Mouse (Mus musculus): Measurements from ENCODE around the gene Kpna1. TPM values are rescaled to one million over a fixed set of nuclear protein-coding genes. Genes with fewer than 3 reads are reported as not detected.

Gene Kpna1
- polyA plus RNA-seq, 1 experiment from 2014 or later, result 28.6 TPM

DNA sequence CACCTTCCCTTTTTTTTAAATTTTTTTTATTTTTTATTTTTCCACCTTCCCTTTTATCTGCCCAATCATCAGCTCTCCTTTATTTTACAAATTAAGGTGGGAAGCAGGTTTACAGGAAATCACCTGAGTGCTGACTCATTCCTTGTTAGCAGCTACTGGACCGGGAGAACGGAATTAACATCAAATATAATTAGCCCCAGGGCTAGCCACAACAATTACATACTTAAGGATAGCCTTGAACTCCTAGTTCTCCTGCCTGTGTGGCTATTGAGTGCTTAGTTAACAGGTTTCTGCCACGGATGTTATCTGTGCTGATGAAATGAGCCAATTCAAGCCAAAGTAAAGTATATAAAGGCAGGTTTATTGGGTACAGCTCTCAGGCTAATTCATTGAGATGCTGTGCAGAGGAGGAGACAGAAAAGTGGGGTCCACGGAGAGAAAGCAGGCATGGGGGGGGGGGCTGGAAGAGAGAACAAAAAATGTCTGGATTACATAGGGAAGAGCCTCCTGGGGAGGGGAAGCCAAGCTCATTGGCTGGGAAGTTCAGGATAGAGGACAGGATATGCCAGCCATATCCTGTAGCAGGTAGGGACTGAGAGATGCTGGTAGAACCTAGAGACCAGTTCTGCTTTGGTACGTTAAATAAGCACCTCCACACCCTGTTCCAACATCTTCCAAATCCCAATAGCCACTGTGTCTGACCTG is 12.0 kb upstream of the Kpna1 start:
- ATAC-seq (no peak), DNase-seq (ENCODE audit: low read depth, low spot score) (no peak)
- TF ChIP-seq CTCF (IDR thresholded peaks at IDR 0.05), result no peak
- in situ Hi-C loops (cut with MboI; ENCODE audit: low pct_unique_long_range_greater_than_20kb), result no loop called here
- ChIA-PET POLR2A (interaction anchor here (0.6 kb wide), 1 partner anchor 517 kb away, joined by 3 read pairs; no protein-coding TSS in a partner anchor), CTCF (interaction anchor here (0.9 kb wide), 1 partner anchor 23 kb away, joined by 3 read pairs; no protein-coding TSS in a partner anchor)
- H3K27me3 ChIP-seq, result no peaks in the 10 kb centered on the region

DNA sequence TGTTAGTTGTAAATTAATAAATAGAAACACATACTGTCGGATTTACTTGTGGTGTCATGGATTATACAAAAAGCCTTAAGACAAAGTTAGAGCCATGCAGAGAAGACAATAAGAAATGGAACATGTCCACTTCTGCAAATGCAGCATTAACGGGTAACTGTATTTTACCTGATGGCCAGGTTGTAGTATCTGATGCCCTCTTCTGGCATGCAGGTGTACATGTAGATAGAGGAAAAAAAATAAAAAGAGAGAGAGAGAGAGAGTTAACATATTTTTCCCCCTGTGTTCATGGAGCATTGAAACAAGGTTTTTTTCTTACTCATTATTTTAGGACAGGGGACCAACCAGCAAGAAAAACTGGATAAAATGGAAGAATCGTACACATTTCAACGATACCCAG is 11.2 kb upstream of the Kpna1 start:
- DNase-seq (ENCODE audit: low read depth, low spot score) (no peak), ATAC-seq (no peak)
- in situ Hi-C loops (cut with MboI; ENCODE audit: low pct_unique_long_range_greater_than_20kb), result no loop called here
- POLR2A ChIA-PET, result interaction anchor here (0.6 to 0.7 kb wide), 2 partner anchors 110 to 516 kb away, joined by 3 read pairs; no protein-coding TSS in a partner anchor
- no peaks in the 10 kb centered on the region for H3K27me3 ChIP-seq
- CTCF ChIA-PET, result interaction anchor here (1.3 kb wide), 1 partner anchor 18 kb away, joined by 4 read pairs; no protein-coding TSS in a partner anchor
- peak; percentile 32 for TF ChIP-seq CTCF (IDR thresholded peaks at IDR 0.05)

DNA sequence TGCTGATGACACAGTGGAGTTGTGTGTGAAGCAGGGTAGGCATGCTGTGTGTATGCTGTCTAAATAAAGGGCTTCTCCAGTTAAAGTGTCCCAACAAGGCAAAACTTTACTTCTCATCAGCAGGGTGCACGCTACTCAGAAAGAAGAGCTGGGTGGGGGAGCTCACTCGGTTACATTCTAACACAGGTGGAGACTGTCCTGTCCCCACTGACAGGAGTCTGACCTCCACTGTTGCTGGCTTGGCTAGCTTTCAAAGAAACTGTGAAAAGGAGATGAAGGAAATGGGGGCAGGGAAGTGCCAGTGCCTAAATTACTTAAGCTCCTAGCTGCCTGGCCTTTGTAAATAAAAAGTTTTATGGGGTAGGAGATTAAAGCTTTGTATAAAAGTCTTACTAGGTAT is 10.4 kb upstream of the Kpna1 start:
- ChIA-PET POLR2A (interaction anchor here (0.7 kb wide), 1 partner anchor 110 kb away, joined by 3 read pairs; no protein-coding TSS in a partner anchor), CTCF (interaction anchor here (0.9 to 1.3 kb wide), 2 partner anchors 17 to 128 kb away, joined by 4 read pairs; no protein-coding TSS in a partner anchor)
- DNase-seq (ENCODE audit: low read depth, low spot score) (no peak), ATAC-seq (no peak)
- in situ Hi-C loops (cut with MboI; ENCODE audit: low pct_unique_long_range_greater_than_20kb), result no loop called here
- H3K27me3 ChIP-seq, result no peaks in the 10 kb centered on the region
- no peak for TF ChIP-seq CTCF (IDR thresholded peaks at IDR 0.05)

- in situ Hi-C loops (cut with MboI; ENCODE audit: low pct_unique_long_range_greater_than_20kb), result no loop called here
- ATAC-seq (no peak), DNase-seq (ENCODE audit: low read depth, low spot score) (no peak)
- ChIA-PET POLR2A (no interaction called here), CTCF (interaction anchor here (1.5 kb wide), 1 partner anchor 11 kb away, joined by 3 read pairs; no protein-coding TSS in a partner anchor)
- H3K27me3 ChIP-seq, result no peaks in the 10 kb centered on the region
- no peak for TF ChIP-seq CTCF (IDR thresholded peaks at IDR 0.05)
These were observed 4.5 kb upstream of the Kpna1 start for GRCm38 (mm10) chr16:35974021-35974420.

DNA sequence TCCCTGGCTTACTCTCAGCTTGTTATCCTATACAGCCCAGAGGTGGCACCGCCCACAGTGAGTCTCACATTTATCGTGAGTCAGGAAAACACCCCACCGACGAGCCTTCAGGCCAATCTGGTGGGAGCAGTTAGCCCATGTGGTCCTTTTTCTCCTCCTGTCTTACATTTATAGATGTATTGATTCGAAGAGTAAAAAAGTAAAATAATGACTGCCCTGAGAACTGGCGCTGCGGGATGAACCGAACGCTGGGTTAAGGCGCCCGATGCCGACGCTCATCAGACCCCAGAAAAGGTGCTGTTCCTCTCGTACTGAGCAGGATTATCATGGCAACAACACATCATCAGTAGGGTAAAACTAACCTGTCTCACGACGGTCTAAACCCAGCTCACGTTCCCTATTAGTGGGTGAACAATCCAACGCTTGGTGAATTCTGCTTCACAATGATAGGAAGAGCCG is 2.8 kb downstream of the Kpna1 start:
- DNase-seq (ENCODE audit: low read depth, low spot score) (peak; percentile 100), ATAC-seq (peak; percentile 99)
- H3K27me3 ChIP-seq, result no peaks in the 10 kb centered on the region
- POLR2A ChIA-PET, result no interaction called here
- TF ChIP-seq CTCF (IDR thresholded peaks at IDR 0.05), result no peak
- CTCF ChIA-PET, result no interaction called here
- in situ Hi-C loops (cut with MboI; ENCODE audit: low pct_unique_long_range_greater_than_20kb), result no loop called here

GRCm38 (mm10) chr16:35982506-35982901 is 4.0 kb downstream of the Kpna1 start:
- POLR2A ChIA-PET, result no interaction called here
- H3K27me3 ChIP-seq, result no peaks in the 10 kb centered on the region
- no peak for DNase-seq (ENCODE audit: low read depth, low spot score)
- in situ Hi-C loops (cut with MboI; ENCODE audit: low pct_unique_long_range_greater_than_20kb), result no loop called here
- ATAC-seq, result no peak
- TF ChIP-seq CTCF (IDR thresholded peaks at IDR 0.05), result no peak
- CTCF ChIA-PET, result no interaction called here

- DNase-seq (ENCODE audit: low read depth, low spot score), result peak; percentile 44
- in situ Hi-C loops (cut with MboI; ENCODE audit: low pct_unique_long_range_greater_than_20kb), result no loop called here
- CTCF ChIA-PET, result no interaction called here
- no peak for TF ChIP-seq CTCF (IDR thresholded peaks at IDR 0.05)
- POLR2A ChIA-PET, result interaction anchor here (0.7 kb wide), 2 partner anchors 11 to 1544 kb away, joined by 5 to 7 read pairs; no protein-coding TSS in a partner anchor
- peak; percentile 72 for ATAC-seq
- no peaks in the 10 kb centered on the region for H3K27me3 ChIP-seq
These were observed 4.5 kb downstream of the Kpna1 start for GRCm38 (mm10) chr16:35982902-35983516.

- ChIA-PET POLR2A (interaction anchor here (0.7 kb wide), 3 partner anchors 11 to 1543 kb away, joined by 5 to 8 read pairs (median 7); no protein-coding TSS in a partner anchor), CTCF (no interaction called here)
- in situ Hi-C loops (cut with MboI; ENCODE audit: low pct_unique_long_range_greater_than_20kb), result no loop called here
- TF ChIP-seq CTCF (IDR thresholded peaks at IDR 0.05), result no peak
- peak; percentile 38 for ATAC-seq
- no peaks in the 10 kb centered on the region for H3K27me3 ChIP-seq
- no peak for DNase-seq (ENCODE audit: low read depth, low spot score)
These were observed 5.1 kb downstream of the Kpna1 start for GRCm38 (mm10) chr16:35983517-35984101.

DNA sequence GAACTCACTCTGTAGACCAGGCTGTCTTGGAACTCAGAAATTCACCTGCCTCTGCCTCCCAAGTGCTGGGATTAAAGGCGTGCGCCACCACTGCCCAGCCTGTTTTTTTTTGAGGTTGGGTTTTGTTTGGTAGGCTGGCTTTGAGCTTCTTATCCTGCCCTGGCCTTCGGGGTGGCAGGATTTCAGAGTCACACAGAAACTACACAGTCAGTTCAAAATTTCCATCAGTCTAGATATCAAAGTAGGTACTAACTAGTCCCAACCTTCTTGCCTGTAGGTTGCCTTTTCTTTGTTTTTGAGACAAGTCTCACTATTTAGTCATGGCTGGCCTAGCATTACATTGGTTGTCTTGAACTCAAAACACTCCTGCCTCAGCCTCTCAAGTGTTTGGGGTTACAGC is 5.9 kb downstream of the Kpna1 start:
- ChIA-PET CTCF (interaction anchor here (1.0 to 1.4 kb wide), 2 partner anchors 11 to 17 kb away, joined by 4 read pairs; no protein-coding TSS in a partner anchor), POLR2A (no interaction called here)
- ATAC-seq (no peak), DNase-seq (ENCODE audit: low read depth, low spot score) (no peak)
- in situ Hi-C loops (cut with MboI; ENCODE audit: low pct_unique_long_range_greater_than_20kb), result no loop called here
- no peaks in the 10 kb centered on the region for H3K27me3 ChIP-seq
- no peak for TF ChIP-seq CTCF (IDR thresholded peaks at IDR 0.05)

DNA sequence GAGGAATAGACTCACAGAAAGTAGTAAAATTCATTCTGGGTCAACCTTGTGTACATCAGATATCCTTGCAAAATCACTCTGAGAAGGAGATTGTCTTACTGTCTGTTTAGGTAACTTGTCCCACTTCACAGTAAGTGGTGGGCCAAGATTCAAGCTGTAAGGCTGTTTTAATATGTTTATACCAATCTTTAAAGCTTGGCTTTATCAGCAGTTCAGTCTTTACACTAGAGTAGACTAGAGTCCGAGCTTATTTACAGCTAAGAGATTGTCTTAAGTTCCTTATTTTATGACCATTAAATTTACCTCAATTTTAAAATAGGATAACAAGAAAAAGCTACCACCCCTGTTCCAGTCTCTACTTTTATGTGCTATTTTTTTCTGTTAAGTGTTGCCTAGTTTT is 9.4 kb downstream of the Kpna1 start:
- H3K27me3 ChIP-seq, result no peaks in the 10 kb centered on the region
- ChIA-PET CTCF (interaction anchor here (0.7 to 1.6 kb wide), 2 partner anchors 8 to 14 kb away, joined by 3 to 4 read pairs; no protein-coding TSS in a partner anchor), POLR2A (interaction anchor here (1.0 kb wide), 1 partner anchor 51 kb away, joined by 3 read pairs; no protein-coding TSS in a partner anchor)
- ATAC-seq, result no peak
- no peak for DNase-seq (ENCODE audit: low read depth, low spot score)
- in situ Hi-C loops (cut with MboI; ENCODE audit: low pct_unique_long_range_greater_than_20kb), result no loop called here
- no peak for TF ChIP-seq CTCF (IDR thresholded peaks at IDR 0.05)
